Mouse (Mus musculus) left cerebral cortex, adult 8-10 months (tissue): ENCODE data around the gene Dnmt3b. TPM values are rescaled to one million over a fixed set of nuclear protein-coding genes. Genes with fewer than 3 reads are reported as not detected.

ENCODE experiments used
- DNase-seq, 2 experiments: peaks; one replicate each; pipeline ENCODE4 v3.0.0; 2022; ENCODE audit warnings: low spot score in 2 of 2
- total RNA-seq, 4 experiments: library from RNA; stranded (reverse); gene quantifications; 2 replicates each; pipeline ENCODE4 v1.2.4; 2022

The Dnmt3b gene
- total RNA-seq, result 1 to 10 TPM in 3 of 4 experiments, under 1 TPM in 1; 0.57 to 1.5 (median 1.0) TPM

DNA sequence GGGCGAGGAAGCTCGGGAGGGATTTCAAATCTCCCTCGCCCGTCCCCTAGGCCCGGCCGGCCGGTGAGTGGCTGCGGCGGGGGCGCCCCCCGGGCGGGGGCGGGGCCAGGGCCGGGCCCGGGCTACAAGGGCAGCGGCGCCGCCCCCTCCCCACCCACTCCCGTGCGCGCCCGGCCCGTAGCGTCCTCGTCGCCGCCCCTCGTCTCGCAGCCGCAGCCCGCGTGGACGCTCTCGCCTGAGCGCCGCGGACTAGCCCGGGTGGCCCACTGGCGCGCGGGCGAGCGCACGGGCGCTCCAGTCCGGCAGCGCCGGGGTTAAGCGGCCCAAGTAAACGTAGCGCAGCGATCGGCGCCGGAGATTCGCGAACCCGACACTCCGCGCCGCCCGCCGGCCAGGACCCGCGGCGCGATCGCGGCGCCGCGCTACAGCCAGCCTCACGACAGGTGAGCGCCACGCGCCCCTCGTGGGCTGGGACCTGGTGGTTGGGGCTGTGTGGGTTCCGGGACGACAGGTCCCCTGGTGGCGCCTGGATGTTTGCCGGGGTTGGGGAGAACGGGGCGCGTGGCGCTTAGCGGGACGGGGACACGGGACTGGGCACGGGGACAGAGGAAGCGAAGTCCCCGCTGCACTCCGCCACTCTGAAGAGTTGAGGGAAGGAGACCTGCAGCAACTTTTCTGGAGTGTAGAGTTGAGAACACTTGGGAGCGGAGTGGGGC is at the start of gene Dnmt3b:
Dnmt3b (plus strand) TSS at position 153 of the 716 bp plus-strand sequence.
- peak in 1 of 2 experiments; percentile 20 for DNase-seq

DNA sequence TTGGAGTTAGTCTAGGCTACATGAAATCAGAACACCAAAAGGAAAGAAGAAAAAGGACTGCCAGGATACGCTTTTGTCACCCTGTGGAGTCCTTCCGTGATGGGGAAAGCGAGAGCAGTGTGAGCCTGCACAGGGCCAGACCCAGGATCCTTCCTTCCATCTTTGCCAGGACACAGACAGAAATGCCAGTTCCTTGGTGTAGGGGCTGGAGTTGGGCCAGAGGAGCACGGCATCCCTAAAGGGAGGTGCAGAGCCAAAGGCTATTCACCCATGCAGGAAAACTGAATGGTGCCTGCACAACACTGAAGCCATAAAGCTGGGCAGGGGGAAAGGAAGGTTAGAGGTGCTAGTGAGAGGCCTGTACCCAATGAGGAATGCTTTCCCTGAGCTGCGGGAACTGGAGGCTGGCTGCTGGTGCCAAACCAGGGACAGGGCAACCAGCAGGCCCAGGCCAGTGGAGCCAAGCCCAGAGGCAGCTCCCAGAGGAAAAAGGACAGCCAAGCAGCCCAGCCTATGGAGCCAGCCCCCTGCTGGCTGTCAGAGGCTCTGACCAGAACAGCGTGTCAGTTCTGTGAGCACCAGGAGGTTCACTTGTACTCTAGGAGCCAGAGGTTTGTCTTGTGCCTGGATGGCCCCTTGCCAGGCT is 49.1 kb upstream of the Dnmt3b start:
- no peak for DNase-seq

DNA sequence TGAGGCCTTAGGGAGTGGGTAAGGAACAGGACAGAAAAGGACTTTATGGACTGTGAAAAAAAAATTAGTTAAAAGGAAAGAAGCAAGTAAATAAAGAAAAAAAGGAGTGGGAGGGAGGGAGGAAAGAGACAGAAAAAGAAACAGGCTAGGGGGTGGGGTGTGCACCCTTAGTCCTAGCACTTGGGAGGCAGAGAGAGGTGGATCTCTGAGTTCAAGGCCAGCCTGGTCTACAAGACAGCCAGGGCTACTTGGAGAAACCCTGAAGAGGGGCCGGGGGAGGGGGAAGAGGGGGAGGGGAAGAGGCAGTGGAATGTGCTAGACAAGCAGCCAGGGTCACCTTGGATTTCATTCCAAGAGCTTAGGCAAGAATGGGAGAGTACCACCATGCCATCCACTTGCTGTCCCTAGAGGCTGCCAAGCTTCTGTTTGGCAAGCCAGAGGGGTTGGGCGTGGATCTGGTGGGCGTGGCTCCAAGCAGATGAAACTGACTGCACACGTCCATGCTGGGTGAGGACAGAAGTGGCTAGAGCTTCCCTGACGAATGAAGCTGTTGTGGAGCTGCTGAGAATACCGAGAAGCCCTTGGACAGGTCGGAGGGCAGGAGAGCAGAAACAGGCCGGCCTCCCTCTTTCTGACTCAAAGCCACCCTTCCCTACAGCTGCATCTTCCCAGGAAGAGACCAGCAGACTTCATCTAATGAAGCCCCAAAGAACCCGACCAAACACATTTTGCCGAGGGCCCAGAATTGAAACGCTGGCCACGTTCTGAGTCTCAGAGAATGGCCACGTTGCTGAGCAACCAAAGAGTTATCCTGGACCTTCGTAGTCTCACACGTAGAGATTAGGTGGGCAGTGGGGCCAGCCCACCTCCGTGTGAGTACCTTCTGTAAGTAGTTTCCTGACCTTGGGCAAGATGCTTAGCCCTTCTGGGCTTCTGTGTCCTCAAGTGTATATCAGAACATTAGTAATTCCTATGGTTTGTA is 48.3 kb upstream of the Dnmt3b start:
- DNase-seq, result no peak

DNA sequence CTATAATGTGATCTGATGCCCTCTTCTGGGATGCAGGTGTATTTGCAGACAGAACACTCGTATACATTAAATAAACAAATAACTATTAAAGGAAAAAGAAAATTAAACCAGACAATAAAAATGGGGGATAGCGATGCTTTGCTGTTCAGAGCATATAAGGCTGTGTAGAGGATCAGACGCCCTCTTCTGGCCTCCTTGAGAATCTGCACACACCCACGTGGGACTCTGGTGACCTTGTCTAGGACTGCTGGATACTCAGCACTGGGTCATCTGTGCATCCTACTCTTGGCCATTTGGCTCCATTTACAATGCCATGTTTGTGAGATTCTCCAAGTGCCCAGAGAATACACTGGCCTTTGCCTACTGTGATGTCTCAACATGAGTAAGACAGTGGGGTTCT is 45.5 kb upstream of the Dnmt3b start:
- no peak for DNase-seq

DNA sequence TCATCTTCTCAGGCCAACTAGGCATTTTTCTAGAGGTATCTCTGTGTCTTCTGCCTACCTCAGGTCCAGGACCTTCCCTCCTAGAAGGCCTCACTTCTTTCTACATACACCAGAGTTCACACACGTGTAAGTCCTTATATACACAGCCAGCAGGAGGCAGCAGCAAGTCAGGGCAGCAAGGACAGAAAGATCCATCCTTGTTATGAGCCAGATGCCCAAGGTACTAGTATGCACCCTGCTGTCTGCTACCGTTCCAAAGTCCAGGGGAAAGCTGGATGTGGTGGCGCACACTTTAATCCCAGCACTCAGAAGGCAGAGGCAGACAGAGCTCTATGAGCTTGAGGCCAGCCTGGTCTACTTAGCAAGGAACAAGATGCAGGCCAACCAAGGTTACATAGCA is 42.8 kb upstream of the Dnmt3b start:
- DNase-seq, result no peak

DNA sequence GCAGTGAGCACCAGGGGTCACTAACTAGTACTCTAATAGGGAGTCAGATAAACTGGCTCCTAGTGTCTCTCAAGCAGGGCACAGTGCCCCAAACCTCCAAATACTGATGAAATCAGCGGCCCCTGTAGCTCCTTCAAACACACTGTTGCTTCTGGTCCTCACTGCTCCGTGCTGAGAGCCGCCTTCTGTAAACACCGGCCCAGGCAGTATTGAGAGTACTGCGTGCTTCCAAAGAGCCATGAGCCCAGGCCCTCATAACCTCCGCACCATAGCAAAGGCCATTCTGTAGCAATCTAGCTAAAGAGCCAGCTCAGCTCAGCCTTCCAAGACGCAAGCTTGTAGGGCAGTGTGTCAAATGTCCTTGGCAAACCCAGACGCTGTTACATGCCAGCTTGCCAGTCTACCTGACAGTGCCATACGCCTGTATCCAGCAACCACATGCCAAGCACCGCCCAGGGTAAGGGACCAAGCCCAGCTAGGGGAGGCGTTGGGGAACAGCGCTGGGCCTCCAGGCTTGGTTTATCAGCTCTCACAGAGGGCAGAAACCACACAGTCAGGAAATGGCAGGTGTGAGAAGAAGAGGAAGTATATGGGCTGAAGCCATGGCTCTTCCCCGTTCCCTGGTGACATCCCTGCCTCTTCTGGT is 41.3 kb upstream of the Dnmt3b start:
- DNase-seq, result no peak

DNA sequence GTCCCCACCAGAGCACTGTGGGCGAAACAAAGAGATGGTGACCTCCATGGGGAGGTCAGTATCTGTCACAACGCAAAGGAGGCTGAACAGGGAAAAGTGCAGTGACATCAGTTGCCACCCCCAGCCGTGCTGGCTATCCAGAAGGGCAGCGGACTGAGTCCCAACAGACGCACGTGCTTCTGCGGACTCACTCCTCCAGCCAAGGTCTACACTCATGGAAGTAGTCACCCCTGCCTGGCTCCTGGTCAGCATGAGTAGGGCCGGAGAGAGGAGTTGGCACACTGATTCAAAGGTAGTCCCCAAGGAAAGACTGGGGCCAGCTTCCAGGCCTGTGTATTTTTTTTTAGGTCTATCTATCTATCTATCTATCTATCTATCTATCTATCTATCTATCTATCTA is 40.2 kb upstream of the Dnmt3b start:
- DNase-seq, result no peak

DNA sequence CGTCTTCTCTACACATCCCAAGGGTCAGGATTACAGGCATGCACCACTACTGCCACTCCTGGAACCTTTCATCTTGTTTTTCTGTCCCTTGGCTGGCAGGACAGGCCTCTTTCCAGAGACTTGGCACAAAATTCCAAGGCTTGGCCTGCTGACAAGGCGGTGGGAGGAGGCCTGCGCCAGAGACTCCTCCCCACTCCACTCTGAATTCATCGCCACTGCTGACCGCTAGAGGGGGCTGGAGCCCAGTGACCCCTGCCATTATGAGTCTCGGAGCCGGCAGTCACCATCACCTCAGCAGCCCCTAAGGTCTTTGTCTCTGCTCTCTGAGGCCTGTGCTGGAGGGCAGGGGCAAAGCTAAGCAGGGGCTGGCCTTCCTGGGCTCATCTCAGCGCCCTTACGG is 39.7 kb upstream of the Dnmt3b start:
- peak; percentile 66 to 67 for DNase-seq

DNA sequence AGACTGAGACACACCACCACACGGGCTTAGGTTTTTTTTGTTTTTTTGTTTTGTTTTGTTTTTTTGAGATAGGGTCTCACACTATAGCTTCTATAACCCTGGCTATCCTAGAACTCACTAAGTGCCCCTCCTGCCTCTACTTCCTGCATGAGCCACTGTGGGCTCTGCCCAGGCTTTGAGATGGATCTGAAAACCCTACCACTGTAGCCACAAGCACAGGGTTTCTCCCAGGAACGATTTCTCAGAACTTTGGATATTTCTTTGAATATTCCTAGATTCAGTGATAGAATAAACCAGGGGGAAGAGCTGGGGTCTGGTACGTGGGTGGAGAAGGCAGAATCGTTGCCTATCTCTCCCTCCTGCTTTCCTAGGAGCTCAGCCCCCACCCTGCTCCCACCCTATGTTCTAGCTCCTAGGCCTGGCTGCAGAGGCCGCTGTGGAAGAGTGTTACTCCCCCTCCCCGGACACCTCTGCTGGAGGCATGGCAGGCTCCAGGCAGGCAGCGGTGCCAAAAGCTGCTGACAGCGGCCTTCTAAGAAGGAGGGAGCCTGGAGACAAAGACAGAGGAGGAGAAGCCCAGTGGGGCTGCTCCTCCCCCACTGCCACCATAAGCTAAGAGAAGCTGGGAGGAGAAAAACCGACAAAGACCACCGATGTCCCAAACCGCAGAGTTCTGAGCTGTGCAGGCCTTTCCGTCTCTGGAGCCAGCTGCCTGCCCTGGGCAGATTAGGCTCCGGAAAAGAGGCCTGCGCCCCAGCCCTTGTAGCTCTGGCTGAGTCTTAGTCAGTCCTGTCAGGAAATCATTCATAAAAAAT is 38.6 kb upstream of the Dnmt3b start:
- DNase-seq, result peak in 1 of 2 experiments; percentile 25

DNA sequence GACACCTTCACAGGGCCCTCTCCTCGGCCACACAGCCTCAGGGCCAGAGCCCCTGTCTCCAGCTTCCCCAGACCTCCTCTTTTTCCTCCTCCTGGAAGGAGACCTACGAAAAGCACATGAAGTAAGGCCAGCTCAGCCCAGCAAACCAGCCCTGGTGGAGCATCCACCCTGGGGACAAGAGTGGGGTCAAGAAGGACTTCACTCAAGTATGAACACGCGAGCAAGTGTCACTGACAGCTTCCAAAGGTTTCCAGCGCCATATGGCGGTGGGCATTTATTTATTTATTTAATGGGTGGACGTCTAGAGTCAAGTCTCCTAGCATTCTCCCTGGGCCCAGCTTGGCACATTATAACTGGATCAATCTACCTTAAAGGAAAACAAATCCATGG is 38.0 kb upstream of the Dnmt3b start:
- DNase-seq, result no peak

DNA sequence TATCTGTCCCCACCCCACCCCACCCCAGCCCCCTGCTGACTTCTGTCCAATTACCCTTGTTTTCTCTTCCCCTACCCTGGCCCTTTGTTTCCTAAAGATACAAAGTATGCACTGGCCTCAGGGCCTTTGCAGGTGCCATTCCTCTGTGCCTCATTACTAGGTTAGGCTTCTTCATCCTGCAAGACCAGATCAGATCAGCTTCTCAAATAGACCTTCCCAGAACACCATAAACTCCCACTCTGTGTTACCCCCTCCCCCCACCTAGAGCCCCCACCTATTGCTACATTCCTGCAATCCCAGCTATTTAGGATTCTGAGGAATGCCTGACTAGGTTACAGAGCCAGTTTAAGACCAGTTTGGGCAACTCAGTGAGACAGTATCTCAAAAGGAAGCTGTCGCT is 37.5 kb upstream of the Dnmt3b start:
- no peak for DNase-seq

DNA sequence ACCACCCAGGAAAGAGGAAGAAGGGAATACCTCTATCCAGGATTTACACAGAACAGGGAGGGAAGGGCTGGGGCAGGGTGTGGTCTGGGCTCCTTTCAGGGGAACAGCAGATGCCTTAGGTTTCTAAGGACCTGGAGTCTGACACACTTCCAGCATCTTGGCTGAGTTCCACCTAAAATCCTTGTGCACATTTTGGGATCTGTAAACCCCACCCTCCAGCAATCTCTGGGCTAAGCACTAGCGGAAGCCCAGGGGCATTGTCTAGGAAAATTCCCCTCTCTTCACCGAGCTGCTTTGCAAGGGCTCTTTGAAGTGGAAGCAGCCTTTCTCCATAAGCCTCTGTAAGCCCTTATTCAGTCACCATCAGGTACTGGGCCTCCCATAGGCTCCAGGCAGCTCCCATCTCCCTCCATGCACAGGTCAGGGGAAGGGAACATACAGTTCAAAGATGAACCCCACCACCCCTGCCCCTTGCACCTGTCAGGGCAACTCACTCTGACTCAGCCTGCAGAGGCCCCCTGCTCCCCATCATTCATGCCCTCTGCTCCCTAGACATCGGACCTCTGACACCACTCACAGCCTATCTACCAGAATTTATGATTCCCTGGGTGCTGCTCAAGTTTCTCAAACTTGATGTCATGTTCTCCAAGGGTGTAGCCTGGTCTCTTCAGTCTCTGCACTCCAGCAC is 36.5 kb upstream of the Dnmt3b start:
- no peak for DNase-seq

DNA sequence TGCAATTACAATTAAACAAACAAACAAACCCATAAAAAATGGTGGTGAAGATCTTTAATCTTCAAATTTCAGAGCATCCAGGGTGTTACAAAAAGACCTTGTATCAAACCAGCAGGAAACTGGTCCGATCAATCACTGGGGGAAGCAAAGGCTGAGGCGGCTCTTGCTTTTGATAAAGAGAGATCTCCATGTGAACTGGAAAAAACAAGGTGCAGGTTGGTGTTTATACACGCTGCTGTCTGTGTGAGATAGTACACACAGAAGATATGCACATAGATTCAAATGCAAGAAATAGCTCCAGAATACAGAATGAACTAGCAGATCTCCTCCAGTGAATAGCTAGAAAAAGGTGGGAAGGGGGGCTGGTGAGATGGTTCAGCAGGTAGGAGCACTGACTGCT is 32.4 kb upstream of the Dnmt3b start:
- no peak for DNase-seq

DNA sequence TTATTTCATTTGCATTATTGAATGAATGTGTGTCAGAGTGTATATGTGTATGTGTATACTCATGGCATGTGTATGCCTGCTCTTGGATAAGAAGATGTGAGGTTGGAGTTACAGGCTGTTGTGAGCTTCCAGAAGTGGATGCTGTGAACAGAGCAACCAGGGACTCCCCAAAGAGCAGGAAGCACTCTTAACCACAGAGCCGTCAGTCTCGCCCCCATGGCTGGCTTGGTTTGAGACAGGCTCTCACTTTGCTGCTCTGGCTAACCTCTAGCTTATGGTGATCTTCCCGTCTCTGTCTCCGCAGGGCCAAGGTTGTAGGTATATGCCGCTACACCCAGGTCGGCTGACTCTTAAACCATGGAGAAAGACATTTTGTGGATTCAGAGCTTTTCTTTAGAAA is 30.8 kb upstream of the Dnmt3b start:
- DNase-seq, result no peak

DNA sequence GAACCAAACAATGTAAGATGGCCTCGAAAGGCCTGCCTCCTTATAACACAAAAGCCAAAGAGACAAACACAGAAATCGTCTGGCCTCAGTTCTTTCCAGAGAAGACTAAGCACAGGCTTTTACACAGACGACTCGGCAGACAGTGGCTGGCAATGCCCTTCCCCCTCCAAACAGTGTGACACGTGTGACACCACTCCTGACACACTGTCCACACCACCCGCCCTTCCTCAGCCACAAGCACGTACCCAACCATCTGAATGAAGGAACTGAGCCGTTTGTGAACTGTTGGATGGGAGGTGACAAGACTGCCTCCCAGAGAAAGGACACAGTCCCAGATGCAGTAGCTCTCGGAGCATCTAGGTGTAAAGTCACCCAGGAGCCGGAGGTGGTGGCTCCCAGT is 30.4 kb upstream of the Dnmt3b start:
- DNase-seq, result no peak

DNA sequence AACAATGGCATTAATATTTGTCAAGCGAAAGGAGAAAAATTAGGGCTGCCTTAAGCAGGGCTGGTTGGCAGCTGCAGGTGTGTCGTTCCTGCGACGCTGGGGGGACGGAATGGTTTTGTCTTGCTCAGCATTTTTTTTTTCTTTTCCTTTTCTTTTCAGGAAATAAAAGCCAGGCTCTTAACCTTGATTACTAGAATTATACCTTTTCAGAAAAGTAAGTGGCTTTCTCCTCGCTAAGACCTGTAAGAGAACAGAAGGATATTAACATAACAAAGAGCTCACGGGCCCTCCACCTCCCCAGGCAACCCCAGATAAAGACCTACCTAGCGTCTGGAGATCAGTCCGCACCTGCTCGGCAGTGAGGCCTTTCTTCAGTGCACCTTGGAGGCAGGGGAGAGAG is 26.8 kb upstream of the Dnmt3b start:
- no peak for DNase-seq

DNA sequence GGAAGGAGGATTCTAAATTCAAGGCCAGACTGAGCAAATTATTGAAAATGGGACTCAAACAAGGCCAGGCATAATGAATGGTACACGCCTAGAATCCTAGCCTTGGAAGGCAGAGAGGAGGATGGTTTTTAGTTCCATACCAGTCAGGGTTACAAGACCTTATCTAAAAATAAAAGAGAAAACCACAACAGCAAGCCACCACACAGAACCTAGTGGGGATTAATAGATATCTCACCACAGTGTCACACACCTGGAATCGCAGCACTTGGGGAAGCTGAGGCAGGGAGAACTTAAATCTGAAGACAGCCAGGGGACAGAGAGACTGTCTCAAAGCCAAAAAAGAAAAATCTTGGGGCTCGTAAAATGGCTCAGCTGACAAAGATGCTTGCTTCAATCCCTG is 18.3 kb upstream of the Dnmt3b start:
- no peak for DNase-seq

DNA sequence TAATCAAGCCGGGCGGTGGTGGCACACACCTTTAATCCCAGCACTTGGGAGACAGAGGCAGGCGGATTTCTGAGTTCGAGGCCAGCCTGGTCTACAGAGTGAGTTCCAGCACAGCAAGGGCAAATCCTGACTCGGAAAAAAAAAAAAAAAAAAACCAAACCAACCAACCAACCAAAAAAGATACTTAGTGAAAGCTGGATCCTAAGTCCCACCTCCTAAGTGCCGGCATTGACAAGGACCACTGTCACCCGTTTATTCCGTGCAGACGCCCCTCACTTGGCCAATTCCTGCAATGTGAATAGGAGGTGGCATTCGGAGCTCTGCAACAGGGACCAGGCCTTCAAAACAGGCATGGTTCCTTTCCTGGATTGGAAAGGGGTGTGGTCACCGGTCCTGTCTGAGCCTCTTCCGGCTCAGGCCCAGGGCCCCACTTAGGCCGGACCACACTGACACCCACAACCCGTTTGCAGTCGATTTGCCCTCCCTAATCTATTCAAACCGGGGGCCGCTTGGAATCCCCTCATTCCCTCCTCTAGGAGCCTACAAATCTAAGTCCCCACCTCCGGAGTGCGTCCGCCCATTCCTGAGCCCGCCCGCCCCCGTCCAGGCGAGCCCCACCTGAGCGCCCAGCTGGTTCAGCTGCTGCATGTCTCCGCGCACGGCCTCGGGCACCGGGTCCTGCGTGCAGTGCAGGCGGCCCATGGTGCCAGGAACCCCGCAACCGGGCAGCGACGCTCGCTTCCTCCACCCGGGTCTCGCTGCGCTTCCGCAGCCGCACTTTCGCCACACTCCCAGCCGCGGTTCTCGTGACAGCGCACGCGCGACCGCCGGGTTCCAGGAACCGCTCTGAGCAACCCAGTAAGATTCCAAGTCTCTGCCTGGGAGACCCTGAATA is 17.0 kb upstream of the Dnmt3b start, which contains the start of gene Commd7:
Commd7 (minus strand) TSS at position 806 of the 895 bp plus-strand sequence.
- peak; percentile 48 to 76 for DNase-seq

DNA sequence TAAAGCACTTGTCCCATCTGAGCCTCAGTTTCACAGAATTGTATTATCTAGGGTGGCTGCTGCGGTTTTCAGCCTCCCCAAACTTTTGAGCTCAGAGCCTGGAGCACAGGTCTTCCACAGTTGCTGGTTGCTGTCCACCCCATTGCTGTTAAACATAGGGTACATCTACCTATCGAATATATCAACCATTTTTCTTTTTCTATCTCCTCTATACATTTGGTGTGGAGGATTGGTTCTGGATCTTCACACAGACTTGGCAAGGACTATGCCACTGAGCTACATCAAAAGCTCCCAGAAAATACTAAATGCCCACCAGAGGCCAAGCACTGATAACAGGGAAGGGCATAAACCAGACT is 16.4 kb upstream of the Dnmt3b start:
- no peak for DNase-seq
